Mouse (Mus musculus) monocyte, adult 5-6 weeks (primary cell): ENCODE measurements around the gene Ehd2. TPM values are rescaled to one million over a fixed set of nuclear protein-coding genes. Genes with fewer than 3 reads are reported as not detected.

Experiments used
- ATAC-seq: fragments of 153-309, 156-312 bp; replicated peaks from 2 replicates; pipeline ENCODE4 v1.8.0; 2017; ENCODE audit warnings: mild to moderate bottlenecking; ENCODE audit not compliant: low TSS enrichment, insufficient number of reproducible peaks, severe bottlenecking, poor library complexity, low FRiP score
- total RNA-seq: library from RNA; stranded (forward); fragments of 200-1000, 200-491, 200-594 nt; gene quantifications from 3 replicates; pipeline ENCODE4 v1.2.3, GENCODE M21; 2017

Ehd2 gene
- total RNA-seq, 1 experiment from 2014 or later = not detected

GRCm38 (mm10) chr7:15981538-15981937, 14.2 kb upstream of the Ehd2 start:
- ATAC-seq = no peak

DNA sequence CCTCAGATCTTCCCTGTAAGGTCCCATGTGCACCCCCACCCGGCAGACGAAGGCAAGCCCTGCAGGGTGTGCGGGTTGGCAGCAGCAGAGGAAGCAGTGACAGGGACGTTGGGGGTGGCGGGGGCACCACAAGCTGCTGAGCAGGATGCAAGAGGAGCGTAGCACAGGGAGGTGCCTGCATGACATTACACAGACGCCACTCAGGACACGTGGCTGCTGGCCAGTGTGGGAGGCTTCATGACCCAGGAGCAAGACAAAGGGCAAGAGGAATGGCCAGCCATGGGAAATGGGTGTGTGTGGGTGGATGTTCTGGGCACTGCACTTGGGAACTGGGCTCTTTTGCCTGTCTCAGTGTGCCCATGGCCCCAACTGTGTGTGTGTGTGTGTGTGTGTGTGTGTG, 12.9 kb upstream of the Ehd2 start:
- no peak for ATAC-seq

- peak; percentile 56; the same call in 1 of the 2 replicates for ATAC-seq
Observed at GRCm38 (mm10) chr7:15975904-15976303, 8.5 kb upstream of the Ehd2 start.

DNA sequence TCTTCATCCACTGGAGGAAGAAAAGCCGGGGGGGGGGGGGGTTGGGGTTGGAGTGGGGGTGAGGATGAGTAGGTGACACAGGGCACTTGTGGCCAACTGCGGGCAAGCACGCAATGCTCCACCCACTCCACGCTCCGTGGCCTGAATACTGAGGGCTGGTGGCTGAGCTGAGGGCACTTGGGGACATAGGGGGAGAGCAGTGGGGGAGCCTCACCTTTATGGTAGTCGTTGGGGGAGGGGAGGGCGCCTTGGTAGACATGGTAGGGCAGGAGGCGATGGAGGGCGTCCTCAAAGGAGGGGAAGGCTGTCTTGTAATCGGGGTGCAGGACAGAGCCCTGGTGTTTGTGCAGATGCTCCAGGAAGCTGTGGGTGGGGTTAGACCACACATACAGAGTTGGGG, 8.1 kb upstream of the Ehd2 start:
- ATAC-seq = no peak

- peak; percentile 55 for ATAC-seq
Observed at GRCm38 (mm10) chr7:15974712-15975111, 7.3 kb upstream of the Ehd2 start.

GRCm38 (mm10) chr7:15972247-15972646, 4.9 kb upstream of the Ehd2 start:
- ATAC-seq = no peak

GRCm38 (mm10) chr7:15969674-15970073, 2.3 kb upstream of the Ehd2 start:
- ATAC-seq = no peak

GRCm38 (mm10) chr7:15968322-15968721, 955 bp upstream of the Ehd2 start:
- no peak for ATAC-seq

GRCm38 (mm10) chr7:15966489-15966888, 878 bp downstream of the Ehd2 start:
- ATAC-seq = no peak

- ATAC-seq = no peak
Observed at GRCm38 (mm10) chr7:15963798-15964652, 3.3 kb downstream of the Ehd2 start.

- ATAC-seq = no peak
Observed at GRCm38 (mm10) chr7:15962311-15963288, 4.8 kb downstream of the Ehd2 start.

GRCm38 (mm10) chr7:15961798-15962197, 5.6 kb downstream of the Ehd2 start:
- no peak for ATAC-seq

DNA sequence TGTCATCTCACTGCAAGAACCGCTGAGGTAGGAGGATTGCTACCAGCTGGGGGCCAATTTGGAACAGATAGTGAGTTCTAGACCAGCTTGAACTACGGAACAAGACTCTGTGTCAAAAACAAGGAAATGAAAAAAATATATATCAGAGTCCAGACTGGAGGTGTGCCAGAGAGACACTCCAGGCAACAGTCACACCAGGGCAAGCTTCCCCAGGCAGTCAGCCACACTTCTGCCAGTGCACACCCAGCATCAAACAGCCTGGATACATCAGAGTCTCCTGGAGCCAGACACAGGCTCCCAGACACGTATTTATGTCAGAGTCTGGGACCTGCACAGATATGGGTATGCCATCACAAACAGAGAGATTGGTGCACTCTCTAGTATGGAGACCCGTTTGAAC, 6.1 kb downstream of the Ehd2 start:
- no peak for ATAC-seq

DNA sequence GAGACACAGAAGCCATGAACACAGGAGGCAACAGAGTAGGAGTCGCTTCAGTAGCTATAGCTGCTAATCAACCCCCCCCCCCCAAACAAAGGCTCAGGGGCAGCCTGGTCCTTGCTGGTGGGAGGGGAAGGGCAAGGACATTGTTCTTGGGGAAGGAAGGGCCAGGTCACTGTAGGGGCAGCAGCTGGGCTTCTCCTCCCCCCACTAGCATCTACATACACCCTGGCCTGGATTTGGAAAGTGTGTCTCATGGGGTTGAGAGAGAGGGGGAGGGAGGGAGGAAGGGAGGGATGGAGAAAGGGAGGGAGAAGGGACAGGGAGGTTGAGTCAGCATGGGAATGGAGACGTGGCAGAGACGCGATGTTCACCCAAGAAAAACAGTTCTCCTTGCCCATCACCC, 6.7 kb downstream of the Ehd2 start:
- ATAC-seq = no peak

DNA sequence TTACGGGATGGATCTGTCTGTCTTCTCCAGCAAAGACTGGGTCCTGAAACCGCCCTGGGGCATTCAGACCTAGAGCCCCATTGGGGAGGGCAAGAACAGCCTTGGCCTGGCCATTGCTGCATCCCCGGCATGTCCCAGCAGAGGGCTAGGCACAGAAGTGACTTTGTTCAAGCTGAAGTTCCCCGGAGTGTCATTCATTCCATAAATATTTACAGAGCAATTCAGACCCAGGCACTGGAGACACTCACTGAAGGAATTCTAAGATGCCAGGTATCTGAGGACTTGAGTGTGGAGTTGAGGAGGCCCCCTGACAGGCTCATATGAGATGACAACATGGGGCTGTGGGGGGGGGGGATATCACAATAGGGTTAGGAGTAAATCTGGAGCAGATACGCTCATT, 11.2 kb downstream of the Ehd2 start:
- ATAC-seq = no peak

DNA sequence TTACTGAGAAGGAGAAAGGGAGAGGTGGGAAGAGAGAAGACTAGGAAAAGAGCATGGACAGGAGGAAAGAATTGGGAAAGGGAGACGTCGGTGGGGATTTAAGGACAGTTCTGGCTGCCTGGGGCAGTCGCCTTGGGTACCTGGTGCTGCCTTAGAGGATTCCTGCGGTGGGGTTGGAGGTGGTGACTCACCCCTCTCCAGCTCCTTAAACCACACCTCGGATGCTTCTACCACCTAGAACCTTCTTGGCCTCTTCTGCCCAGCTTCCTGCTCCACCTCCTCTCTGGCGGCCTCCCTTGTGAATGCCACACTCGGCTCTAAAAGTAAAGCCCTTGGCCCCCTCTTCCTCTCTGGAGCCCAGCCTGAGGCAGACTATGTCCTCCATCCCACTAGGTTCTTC, 11.9 kb downstream of the Ehd2 start:
- ATAC-seq = no peak

DNA sequence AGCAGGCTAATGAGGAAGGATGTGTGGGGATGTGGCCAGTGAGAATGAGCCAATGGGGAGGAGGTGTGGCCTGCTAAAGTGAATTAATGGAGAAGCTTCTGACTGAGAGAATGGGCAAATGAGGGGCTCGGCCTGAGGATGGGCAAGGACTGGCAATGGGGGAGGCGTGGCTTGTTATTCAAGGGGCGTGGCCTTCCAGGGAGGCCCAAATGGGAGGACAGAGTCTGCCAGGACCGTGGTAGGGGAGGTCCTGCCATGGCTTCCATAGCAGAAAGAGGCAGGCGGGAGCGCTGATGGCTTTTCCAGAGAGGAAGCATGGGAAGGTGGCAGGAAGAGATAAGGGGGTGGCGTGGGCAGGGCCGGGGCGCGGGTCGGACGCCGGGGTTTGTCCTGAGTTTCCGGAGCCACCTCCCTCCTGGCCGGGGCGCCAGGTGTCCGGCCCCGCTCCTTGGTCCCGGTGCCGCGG, 12.4 kb downstream of the Ehd2 start:
- ATAC-seq = 0 out of 2 replicates have a peak, but pooled peaks have one; percentile 16

DNA sequence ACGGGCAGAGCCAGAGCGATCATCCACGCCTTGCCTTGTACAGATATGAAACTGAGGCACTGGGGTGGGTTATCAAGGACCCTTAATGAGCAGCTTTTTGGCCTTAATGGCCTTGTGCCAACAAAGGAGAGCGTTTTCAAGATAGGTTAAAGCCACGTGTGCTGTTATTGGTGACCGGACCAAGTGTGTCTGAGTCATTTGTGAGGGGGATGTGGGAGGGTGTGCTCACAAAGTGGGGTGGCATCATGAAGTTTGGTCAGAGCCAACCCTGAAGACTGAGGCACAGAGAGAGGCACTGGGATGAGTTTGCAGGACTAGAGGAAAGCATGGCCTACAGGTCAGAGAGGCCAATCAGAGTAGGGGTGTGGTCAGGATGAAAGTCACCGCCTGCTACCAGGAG, 12.9 kb downstream of the Ehd2 start:
- ATAC-seq = no peak

DNA sequence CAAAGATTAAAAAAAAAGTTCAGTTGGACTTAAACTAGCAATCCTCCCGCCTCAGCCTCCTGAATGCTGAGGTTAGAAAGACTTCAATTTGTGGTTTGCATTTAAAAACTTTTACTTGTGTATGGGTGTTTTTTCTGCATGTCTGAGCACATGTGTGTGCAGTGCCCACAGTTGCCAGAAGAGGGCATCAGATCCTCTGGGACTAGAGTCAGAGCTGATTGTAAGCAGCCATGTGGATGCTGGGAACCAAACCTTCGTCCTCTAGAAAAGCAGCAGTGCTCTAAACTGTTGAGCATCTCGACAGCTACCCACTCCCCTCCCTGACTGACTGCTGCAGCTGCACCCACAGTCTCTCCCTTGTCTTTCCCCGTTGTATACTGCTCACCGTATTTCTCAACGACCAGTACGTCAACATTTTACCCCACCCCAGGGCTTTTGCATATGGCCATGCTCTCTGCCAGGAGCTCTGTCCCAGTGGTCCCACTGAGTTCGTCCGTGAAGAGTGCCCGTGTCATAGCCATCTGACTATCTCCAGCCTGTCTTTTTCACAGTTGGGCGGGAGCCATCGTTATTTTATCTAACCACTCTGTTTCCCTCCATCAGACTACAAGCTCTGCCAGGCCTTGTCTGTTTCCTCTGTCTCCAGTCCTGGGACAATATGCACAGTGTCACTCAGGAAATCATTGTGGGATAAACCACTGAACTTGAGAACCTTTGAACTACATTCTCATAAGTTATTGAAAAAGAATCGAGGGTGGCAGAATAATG, 13.9 kb downstream of the Ehd2 start:
- no peak for ATAC-seq
